Mouse (Mus musculus) spleen, adult 2 months (tissue): ENCODE measurements at regions not wholly inside any gene's neighbourhood (a gene's known extent, or its start where the extent isn't known, plus 50 kb on each side); places are given as distances from the start of the nearest gene placed in this dataset.

Source experiments
- CTCF ChIP-seq: fragments of 200-500 bp; IDR thresholded peaks from 2 replicates; pipeline ENCODE4 v1.5.1; 2011; ENCODE audit warnings: mild to moderate bottlenecking, inconsistent platforms; ENCODE audit not compliant: insufficient read depth, insufficient read length, insufficient replicate concordance; ENCODE audit errors: extremely low read depth
- POLR2A ChIP-seq: fragments of 200-500 bp; IDR thresholded peaks from 2 replicates; pipeline ENCODE4 v1.6.1; 2011; ENCODE audit warnings: low read depth, low read length, inconsistent platforms

GRCm38 (mm10) chr16:18686044-18686761, 56.4 kb upstream of the Sept5 start:
- TF ChIP-seq CTCF (no peak), POLR2A (no peak)
